Mouse (Mus musculus) kidney, adult 8-10 months (tissue): ENCODE measurements around the gene Plce1.
"Not testable (repeated sequence)": the region's sequence is repeated elsewhere in the genome, so short reads cannot be mapped to it uniquely, and the experiment has no call there.

Source experiments
- DNase-seq, 2 experiments: peaks; one replicate each; pipeline ENCODE4 v3.0.0; 2022

Plce1 gene

DNA sequence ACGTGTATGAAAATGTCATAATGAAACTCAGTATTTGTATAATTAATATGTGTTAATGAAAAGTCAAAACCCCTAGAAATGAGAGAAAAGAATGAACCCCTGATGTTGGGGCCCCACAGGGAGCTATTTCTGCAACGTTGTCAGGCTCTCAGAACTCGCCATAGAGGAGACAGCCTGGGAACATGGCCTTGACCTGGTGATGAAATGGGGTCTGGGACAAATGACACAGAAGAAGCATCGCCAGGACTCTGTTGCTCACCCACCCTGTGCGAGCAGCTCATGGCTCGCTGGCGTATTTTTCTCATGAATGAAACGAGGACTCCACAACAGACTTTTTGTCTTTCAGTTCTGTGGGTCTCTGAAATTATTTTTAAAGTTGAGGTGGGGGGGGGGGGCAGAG lies 109.0 kb downstream of the Plce1 start:
- DNase-seq = no peak

DNA sequence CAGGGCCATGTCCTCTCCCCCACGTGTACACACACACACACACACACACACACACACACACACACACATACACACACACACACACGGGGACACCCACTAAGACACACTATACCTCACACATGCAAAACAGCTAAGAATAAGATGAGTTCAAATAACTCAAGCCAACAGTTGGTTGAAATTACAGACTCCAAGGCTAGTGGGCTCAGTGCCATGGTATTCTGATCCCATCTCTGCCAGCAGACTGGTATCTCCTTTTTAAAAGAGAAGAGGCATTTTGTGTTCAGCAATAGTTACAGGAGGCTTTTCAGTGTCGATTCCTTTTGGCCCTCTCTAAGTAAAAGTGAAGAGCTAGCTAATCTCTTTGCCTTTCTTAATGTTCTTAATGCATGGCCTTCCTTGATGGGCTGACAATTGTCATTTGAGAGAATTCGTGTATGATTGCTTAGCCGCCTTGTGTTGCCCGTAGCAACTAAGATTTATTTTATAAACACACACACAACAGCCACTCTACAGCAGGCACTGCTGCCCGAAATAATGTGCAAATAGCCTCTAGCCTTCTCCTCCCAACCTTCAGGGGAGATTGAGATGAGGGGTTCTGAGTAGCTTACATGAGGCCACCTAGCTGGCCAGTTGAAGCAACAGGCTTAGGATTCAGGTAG lies 111.8 kb downstream of the Plce1 start:
- DNase-seq = no peak

DNA sequence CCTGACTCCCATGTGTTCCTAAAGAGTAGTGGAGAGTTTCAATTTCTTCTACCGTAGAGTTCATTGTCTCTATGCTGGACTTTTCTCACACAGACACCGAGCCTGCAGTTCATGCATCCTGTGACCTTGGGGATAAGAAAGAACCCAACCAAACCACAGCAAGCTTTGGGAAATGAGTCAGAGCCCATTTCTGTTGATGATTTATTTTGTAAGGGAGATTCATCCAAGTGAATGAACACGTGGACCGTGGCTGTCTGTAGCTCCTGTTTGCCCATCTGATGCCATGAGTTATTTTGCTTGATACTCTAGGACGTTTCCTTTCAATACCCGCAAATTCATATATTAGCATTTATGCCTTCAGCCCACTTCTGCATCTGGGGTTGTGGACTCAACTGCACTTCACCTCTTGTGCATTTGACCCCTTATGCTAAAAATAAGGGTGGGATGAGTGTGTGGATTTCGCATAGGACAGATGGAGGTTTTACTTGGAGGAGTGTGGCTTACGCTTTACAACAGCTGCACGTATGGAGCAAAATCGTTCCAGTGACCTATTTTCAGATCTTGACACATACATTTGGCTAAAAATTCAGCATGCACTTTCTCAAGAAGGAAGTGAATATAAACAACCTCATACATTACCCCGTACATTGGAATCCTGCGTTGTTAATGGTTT lies 112.5 kb downstream of the Plce1 start:
- no peak for DNase-seq

DNA sequence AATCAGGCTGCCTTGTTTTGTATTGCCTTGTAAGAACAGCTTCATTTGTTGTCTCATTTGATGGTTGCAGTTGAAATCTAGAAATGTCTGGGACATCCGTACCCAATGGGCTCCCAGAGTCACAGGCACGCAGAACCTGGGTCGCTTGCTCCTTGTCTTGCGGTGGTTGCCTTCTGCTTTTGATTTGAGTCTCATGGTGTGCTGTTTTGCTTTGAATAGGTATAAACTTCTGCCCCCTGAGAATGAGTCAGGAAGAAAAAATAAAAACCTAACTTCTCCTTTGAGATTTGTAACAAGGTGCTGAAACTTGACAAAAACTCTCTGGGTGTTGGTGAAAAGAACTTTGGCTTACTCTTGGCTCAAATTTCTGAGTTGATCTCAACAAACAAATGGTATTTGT lies 115.2 kb downstream of the Plce1 start:
- DNase-seq = no peak

DNA sequence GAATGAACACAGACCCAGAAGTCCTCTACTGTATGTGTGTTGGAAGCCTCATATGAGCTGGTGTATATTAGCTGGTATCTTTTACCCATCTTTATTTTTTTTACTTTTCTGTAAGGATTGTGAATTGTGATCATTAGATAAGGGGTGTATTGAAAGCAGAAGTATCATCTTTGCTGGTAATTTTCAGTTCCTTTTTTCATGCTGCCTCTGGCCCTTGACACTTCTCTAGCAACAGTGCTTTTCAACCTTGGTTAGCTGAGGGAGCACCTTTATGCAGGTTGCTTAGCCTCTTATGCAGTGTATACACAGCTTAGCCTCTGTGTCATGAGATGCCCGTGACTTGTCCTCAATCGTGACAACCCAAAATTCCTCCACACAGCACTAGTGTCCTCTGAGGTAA lies 116.5 kb downstream of the Plce1 start:
- DNase-seq = no peak

DNA sequence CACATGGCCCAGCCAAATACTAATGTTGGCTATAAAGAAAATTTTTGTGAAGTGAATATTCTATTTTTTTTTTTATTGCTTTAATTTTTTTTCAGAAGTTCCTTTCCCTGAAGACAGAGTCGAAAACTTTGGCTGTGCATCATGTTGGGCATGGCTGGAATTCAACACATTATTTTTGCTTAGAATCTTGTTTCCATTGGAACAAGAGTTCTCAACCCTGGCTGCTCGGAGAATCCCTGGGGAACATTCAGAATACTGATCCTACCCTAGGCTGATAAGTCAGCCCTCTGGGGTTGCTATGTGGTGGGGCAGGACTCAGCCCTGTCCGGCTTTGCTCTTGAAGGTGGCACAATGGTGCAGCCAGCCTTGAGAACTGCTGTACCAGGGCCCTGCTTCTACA lies 118.1 kb downstream of the Plce1 start:
- no peak for DNase-seq

DNA sequence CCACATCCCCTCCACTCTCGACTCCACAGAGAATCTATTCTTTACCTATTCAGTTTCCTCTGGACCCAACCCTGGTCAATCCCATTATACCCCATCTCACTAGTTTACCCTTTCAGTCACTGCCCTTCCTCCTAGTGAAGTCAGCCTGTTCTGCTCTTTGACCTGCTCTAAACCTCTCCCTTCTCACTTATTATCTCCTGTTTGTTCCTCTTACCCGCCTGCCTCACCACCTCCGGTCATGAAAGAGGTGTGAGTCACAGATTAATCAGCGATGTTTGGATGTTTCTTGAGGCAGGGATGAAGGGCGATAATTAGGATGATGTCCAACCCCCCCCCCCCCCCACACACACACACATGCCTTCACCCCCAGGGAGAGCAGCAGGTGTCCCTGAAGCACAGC lies 120.2 kb downstream of the Plce1 start:
- DNase-seq = no peak

DNA sequence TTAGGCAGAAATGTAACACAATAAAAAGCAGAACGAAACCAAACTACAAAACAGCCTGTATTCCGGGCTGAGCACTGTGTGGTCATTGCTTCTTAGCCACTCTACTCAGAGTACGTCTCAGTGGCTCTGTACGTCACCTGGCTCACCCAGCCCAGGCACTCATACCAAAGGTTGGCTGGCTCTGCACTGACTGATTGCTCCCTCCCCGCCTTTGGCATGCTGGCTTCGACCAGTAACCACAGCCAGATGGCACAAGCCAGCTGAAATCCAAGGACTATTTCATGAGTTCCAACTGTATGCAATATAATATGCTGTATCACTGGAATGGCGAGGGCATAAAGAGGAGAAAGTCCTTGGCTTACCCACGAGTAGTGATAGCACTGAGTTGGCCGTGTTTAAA lies 121.9 kb downstream of the Plce1 start:
- DNase-seq = peak; percentile 12 to 38

DNA sequence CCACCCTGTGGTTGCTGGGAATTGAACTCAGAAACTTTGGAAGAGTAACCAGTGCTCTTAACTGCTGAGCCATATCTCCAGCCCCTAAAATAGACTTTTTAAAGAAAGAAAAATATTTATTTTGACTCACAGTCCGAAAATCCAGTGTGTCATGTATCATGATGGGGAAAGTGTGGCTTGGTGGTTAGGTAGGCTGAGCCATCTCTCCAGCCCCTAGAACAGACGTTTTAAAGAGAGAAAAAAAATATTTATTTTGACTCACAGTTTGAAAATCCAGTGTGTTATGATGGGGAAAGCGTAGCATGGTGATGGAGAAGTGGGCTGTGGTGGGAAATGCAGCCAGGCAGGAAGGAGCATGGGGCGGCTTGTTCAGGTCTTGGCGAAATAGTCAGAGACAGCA lies 126.3 kb downstream of the Plce1 start:
- DNase-seq = no peak

DNA sequence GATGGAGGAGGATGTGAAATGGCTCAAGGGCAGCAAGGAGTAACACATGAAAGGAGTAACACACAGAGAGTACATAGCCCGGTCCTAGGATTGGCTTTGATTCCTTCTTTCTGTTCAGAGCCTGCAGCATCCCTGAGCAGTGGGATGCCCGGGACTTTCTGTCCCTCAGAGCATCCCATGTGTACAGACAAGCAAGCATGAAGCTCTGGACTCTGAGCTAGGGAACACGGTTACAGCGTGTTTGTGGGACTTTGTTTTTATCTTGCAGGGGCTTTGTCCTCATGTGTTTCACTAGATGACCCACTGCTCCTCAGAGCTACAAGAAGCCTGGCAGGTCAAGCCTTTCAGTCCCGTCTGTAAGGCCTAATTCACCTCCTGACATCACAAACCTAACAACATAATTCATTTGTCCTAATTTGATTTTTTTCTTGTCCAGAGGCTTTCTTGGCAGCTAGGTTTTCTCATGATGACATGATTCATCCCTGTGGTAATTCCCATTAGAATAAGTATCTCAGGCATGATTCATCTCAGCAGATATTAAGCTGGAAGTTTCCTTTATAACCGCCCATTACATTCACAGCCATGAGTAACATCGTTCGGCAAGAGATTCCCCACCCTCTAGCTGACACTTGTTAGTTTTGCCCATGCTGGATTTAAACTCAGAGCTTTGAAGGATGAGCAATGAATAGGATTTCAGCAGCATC lies 128.2 kb downstream of the Plce1 start:
- DNase-seq = no peak

DNA sequence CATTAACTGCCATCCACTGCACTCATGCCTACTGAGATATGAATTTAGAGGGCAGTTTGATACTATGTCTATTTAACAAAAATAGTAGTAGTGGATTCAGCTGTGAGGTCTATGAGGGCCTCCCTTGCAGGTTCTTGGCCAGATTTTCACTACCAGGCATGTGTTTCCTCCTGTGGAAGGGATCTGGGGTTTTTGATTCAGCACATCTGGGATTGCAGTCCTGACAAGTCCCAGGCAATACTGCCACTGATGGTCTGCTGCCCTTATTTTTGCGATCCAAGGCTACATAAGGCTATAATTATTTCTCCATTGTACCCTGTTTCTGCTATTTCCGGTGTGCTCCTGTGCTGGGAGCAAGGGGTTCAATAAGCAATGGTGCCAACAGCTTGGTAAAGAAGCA lies 129.4 kb downstream of the Plce1 start:
- DNase-seq = no peak

DNA sequence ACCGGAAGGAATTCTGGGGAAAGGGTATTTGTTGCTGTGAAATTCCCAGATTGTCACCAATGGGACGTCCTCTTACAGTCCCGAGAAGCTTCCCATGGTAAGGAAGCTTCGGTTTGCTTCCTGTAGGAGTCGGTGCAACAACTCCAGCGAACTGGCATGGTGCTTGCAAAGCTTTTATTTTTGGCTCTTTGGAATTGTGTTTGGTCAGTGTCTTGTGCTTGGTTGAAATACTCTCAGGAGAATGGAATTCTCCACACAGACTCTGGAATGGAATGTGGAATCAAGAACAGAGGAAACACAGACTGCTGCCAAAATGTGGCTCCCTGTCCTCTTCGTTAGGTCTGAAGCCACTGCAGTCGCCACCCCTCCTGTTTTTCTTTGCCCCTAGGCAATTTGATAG lies 129.9 kb downstream of the Plce1 start:
- no peak for DNase-seq

DNA sequence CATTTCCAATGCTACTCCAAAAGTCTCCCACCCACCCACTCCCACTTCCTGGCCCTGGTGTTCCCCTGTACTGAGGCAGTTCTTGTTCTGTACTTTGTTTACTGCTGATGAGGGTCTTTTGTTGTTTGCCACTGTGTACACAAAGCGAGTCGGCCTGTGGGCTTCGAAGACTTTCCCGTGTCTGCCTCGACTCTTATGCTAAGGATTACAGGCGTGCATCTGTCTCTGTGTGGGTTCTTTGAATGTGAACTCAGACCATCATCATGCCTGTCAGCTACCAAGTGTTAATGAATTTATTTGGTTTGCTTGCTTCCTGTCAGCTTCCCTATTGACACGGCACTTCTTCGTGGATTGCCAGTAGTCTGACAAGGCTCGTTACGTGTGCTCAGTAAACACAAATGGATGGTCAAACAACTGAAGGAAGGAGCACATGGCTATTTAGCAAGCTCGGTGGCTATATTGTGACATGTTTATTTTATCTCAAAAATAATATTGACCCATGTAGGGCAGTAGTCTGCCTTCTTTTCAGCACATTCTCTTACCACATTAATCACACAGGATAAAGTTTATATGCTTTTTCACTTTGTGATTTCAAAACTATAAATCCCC lies 133.3 kb downstream of the Plce1 start:
- DNase-seq = no peak

DNA sequence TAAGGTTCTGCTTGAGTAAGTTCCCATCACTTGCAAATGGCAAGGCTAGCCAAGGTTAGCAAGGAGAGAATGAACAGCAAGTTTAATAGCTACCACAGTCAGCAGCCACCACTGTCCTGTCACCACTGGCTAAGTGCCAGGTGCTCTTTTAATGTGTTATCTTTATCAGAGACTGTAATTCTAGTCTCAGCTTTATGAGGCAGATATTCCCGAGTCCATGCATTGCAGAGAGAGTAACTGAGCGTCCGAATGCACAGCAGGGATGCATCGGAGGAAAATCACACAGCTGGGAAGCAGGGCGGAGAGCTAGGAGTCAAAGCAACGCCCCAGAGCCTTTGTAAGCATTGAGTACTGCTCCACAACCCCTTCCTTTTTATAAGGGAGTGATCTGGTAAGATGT lies 134.4 kb downstream of the Plce1 start:
- DNase-seq = no peak

DNA sequence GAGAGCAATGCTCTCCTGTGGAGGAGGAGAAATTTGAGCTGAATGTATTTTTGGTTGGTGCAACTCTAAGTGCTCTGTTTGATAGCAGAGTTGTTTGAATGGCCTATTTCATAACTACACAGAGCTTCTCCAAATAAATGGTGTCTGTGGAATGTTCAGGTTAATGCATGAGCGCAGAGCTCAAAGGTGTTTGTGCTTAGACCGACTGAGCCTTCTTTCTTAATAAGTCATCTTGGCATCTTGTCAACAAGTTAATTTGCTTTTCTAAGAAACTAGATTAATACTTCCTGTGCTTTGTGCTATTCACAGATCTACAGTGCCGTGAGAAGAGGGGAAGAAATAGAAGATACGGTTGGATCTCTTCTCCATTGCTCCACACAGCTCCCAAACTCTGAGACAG lies 139.2 kb downstream of the Plce1 start:
- DNase-seq = no peak

DNA sequence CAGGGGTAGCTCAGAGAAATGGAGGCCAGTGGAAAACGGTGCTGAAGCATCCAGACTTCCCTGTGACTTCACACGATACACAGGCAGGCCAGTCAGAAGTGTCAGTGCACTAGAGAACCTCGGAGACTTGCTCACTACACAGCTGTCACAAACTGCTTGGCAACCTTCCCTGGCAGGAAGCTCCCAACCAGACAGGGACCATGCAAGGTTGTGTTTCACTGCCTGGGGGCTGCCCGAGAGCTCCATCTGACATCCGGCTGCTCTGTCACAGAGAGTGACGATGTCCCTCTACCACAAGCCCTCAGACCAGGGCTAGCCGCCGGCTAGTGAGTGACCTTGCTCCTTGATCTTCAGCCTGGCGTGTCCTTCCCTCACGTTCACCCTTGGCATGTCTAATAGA lies 140.6 kb downstream of the Plce1 start:
- DNase-seq = no peak

DNA sequence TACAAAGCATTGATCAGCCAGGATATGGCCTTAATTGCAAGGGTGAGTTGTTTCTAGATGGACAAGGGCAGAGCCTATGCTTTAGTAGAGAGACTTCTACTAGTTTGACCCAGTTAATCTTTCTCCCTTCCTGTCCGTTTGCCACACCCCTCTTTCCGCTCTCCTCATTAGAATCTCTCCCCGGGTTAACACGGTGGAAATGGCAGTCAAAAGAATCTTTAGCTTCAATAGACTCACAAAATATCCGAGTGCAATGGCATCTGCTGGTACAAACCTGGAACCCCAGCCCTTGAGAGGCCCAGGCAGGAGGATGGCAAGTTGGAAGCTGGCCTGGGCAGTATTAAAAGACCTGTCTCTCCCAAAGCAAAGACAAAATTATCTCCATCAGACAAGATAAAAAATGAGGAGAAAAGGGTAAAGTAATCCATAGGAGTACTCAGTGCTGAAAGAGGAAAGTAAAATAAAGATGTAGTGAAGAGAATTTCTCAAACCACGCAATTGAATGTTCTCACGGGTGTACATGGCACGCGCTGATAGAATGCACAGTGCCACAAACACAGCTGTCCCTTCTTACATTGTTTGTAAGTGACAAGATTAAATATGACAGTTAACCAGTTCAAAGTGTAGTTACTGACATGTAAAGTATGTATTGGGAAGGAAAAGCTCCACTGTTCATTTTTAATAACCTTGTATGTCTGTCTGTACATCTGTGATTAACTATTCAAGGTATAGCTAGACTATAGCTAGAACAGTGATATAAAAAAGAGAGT lies 145.5 kb downstream of the Plce1 start:
- DNase-seq = no peak

DNA sequence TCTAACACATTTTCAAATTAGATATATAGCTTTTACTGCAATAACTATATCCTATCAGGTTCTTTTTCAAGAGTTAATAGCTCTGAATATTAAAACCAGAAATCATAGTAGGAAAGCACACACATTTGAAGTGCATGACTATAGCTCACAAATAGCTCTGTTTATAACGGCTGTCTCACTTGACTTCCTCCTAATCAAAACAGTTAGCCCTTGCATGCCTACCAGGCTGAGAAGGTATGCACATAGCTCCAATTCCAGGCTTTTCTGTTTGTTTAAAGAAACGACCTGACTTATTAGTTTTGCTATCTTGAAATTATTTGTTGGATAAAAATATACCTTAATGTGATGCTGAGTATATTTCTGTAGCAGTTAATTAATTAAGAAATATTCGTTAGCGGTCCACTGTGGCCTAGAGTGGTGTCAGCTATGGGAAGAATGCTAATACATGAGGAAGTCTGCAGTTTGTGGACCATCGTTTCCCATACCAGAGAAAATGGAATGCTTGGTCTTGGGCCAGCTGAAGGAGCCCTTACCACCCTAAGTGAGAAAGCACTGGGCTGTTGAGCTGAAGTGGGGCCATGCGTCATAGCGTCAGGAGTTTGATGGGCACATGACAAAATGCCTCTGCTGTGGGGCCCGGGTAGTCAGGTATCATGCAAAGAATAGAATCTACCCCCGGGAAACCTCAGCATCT lies 146.3 kb downstream of the Plce1 start:
- no peak for DNase-seq

DNA sequence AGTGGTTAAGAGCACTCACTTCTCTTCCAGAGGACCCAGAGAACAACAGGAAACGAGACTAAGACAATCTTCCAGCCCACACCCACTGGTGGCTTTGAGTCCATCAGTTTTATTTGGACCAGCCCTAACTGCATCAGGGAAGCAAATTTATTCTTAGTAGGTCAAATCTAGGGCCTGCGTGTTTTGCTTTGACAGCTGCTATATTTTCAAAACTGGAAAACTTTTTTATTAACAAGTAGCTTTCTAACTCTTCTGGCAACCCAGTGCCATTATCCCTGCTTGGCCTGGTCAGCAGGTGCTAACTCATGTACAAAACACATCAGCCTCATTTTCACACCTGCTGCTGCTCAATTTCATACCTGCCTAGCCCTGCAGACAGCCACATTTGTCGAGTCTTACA lies 151.3 kb downstream of the Plce1 start:
- DNase-seq = no peak

DNA sequence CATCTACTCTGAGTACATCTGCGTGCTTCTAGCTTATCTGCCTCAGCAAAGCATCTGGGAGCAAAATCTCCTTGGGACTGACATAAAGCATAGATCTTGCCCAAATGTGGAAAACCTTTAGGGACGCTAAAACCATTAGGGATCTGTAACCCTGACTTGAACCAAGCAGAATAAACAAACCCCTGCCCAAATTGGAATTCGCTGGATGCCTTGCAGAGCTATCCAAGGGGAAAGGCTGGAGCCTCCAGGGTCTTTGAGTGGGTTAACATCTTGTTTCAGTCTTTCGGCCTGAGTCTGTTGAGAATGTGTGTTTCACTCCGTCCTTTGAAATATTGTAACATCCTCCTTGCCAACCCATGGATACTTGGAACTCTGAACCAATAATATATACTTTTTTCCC lies 152.4 kb downstream of the Plce1 start:
- no peak for DNase-seq

DNA sequence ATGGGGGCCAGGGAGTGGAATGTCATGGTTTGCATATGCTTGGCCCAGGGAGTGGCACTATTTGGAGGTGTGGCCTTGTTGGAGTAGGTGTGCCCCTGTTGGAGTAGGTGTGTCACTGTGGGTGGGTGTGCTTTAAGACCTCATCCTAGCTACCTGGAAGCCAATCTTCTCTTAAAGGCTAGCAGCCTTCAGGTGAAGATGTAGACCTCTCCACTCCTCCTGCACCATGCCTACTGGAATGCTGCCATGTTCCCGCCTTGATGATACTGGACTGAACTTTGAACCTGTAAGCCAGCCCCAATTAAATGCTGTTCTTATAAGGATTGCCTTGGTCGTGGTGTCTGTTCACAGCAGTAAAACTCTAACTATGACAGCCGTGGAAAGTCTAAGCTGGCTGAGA lies 158.1 kb downstream of the Plce1 start:
- DNase-seq = no peak

DNA sequence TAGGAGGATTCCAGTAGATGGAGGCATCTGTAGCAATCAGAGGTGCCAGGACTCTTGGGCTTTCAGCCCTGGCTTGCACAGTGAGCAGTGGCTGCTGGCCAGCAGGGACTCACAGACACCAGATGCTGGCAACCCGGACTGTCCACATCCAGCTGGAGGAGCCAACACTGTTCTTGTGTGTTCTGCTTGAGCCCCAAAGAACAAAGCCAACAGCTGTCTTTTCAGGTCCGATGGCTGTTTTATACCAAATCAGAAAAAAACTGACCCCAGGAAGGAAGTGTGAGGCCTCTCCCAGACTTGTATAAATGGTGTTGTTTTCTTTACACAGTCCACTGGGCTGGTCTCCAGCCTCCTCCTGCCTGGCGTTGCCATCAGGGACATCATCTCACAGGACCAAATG lies 158.9 kb downstream of the Plce1 start:
- DNase-seq = peak; percentile 5 to 7

DNA sequence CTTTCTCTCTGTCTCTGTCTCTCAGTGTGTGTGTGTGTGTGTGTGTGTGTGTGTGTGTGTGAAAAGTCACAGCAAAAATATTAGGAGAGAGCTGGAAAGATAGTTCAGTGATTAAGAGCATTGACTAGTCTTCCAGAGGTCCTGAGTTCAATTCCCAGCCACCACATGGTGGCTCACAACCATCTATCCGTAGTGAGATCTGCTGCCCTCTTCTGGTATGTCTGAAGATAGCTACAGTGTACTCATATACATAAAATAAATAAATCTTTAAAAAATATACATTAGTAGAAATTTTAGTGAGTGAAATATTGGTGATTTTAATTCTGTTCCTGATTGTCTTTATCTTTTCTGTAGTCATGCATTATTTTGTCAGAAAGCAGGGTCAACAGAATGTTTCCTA lies 161.6 kb downstream of the Plce1 start:
- DNase-seq = not testable (repeated sequence)
